Mouse (Mus musculus) central nervous system, embryonic 18 days (tissue): ENCODE data around the gene Tas2r121. TPM values are rescaled to one million over a fixed set of nuclear protein-coding genes. Genes with fewer than 3 reads are reported as not detected.

Source experiments
- polyA plus RNA-seq: library from polyadenylated mRNA; depleted of rRNA; stranded (reverse); fragments of >200 nt; gene quantifications from 2 replicates; pipeline ENCODE4 v1.2.3, GENCODE M21; 2012; rRNA removed

The Tas2r121 gene
- not detected in 2 replicates for polyA plus RNA-seq

GRCm38 (mm10) chr6:132700907-132701306, at the start of gene Tas2r121:
Gene Tas2r121 (minus strand): TSS chr6:132701007.

GRCm38 (mm10) chr6:132737935-132738334, 37.1 kb upstream of the Tas2r121 start, which contains the start of gene Tas2r115:
Gene Tas2r115 (minus strand): TSS chr6:132738035.

GRCm38 (mm10) chr6:132711828-132712227, 11.0 kb upstream of the Tas2r121 start, which contains the start of gene Tas2r122:
Gene Tas2r122 (minus strand): TSS chr6:132711928.

GRCm38 (mm10) chr6:132656653-132657052, 44.2 kb downstream of the Tas2r121 start, which contains the start of gene Tas2r120:
Gene Tas2r120 (plus strand): TSS chr6:132656953.

GRCm38 (mm10) chr6:132651426-132651825, 49.4 kb downstream of the Tas2r121 start, which contains the start of gene A630073D07Rik:
Gene A630073D07Rik (minus strand): TSS chr6:132651526.

Other genes starting within 250 kb of the Tas2r121 start
- not detected in 2 replicates for gene Prh1, start 131.2 kb downstream of the Tas2r121 start, polyA plus RNA-seq
- not detected in 2 replicates for gene Prp2, start 105.1 kb downstream of the Tas2r121 start, polyA plus RNA-seq
- gene A630073D07Rik, start 49.5 kb downstream of the Tas2r121 start, polyA plus RNA-seq = not detected in 2 replicates
- gene Tas2r120, start 44.1 kb downstream of the Tas2r121 start, polyA plus RNA-seq = not detected in 2 replicates
- not detected in 2 replicates for gene Tas2r122, start 10.9 kb upstream of the Tas2r121 start, polyA plus RNA-seq
- gene Tas2r115, start 37.0 kb upstream of the Tas2r121 start, polyA plus RNA-seq = not detected in 2 replicates
- not detected in 2 replicates for gene Tas2r124, start 53.7 kb upstream of the Tas2r121 start, polyA plus RNA-seq
- not detected in 2 replicates for gene Tas2r102, start 61.1 kb upstream of the Tas2r121 start, polyA plus RNA-seq
- not detected in 2 replicates for gene Tas2r136, start 77.2 kb upstream of the Tas2r121 start, polyA plus RNA-seq
- gene Tas2r117, start 101.8 kb upstream of the Tas2r121 start, polyA plus RNA-seq = not detected in 2 replicates
- gene Tas2r123, start 146.1 kb upstream of the Tas2r121 start, polyA plus RNA-seq = not detected in 2 replicates
- gene Tas2r116, start 154.4 kb upstream of the Tas2r121 start, polyA plus RNA-seq = not detected in 2 replicates
- not detected in 2 replicates for gene Tas2r110, start 167.0 kb upstream of the Tas2r121 start, polyA plus RNA-seq
- gene Tas2r113, start 192.0 kb upstream of the Tas2r121 start, polyA plus RNA-seq = not detected in 2 replicates
- gene Tas2r125, start 208.6 kb upstream of the Tas2r121 start, polyA plus RNA-seq = not detected in 2 replicates